Mouse (Mus musculus): Measurements from ENCODE around the gene Zmiz2.

Gene Zmiz2

DNA sequence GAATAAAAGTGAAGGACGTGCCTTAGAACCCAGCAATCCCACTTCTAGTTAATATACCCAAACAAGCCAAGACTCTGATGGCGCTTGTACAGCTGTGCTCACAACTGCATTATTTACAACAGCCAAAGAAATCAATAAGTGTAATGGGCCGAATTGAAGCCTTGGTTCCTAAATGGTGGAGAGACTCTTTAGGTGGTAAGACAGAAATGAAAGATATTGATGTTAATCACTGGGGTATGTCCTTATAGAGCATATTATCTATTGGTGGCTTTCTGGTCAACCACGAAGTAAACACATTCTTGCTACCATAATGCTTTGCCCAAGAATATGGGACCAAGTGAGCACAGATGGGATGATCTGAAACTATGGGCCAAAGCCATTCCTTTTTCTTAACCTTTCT is 51.3 kb downstream of the Zmiz2 start:
- ChIA-PET CTCF (no interaction called here), POLR2A (interaction anchor here in 3 of 4 experiments (0.6 to 7.3 kb wide), 14 partner anchors 10 to 955 kb away, joined by 3 to 115 read pairs (median 4); partner anchors contain the start of genes Myo1g (in 1 of the 3) and Ppia (in 1 of the 3))

DNA sequence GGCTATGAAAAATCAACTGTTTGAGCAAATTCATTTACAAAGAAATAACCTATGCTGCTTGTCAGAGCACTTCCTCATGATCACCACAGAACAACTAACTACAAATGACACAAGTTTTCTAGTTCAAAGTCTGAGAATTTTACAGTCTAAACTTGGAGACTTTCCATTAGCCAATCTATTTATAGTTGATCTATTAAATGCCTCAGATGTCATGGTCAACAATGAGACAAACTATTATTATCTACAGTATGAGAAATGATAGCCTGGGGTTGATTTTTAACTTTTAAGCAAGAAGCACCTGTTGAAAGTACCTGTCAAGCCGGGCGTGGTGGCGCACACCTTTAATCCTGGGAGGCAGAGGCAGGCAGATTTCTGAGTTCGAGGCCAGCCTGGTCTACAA is 53.7 kb downstream of the Zmiz2 start:
- CTCF ChIA-PET = interaction anchor here in 1 of 4 experiments (1.4 kb wide), 1 partner anchor 23 kb away, joined by 3 read pairs; no protein-coding TSS in a partner anchor
- POLR2A ChIA-PET = interaction anchor here in 2 of 4 experiments (0.7 to 2.5 kb wide), 19 partner anchors 14 to 183 kb away, joined by 3 to 18 read pairs (median 4); partner anchors contain the start of gene Tbrg4 (in 1 of the 2)

- POLR2A ChIA-PET = interaction anchor here (0.5 to 2.5 kb wide), 32 partner anchors 12 to 1999 kb away, joined by 3 to 18 read pairs (median 4); partner anchors contain the start of genes Ppia (in 1 of the 4) and Tbrg4 (in 1 of the 4)
- CTCF ChIA-PET = interaction anchor here in 1 of 4 experiments (1.4 kb wide), 1 partner anchor 22 kb away, joined by 3 read pairs; no protein-coding TSS in a partner anchor
Measured at GRCm38 (mm10) chr11:6443102-6443501, 54.2 kb downstream of the Zmiz2 start.

DNA sequence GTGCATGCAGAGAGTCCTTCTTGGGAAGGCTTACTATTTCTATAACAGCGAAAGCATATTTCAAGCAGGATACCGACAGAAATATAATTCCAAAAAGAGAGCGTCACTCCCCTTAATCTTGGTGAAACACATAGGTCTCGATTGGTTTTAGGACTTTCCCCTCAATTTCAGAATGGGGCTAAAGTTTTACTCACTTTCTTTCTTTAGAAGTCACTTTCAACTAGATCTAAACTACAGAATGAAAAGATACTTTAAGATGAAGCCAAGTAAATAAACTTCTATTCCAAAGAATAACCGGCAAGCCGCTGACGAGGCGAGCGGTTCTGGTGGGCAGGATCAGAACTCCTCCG is 54.8 kb downstream of the Zmiz2 start:
- ChIA-PET POLR2A (interaction anchor here (0.6 to 2.5 kb wide), 25 partner anchors 13 to 185 kb away, joined by 3 to 18 read pairs (median 4); partner anchors contain the start of gene Ppia (in 1 of the 4)), CTCF (interaction anchor here in 1 of 4 experiments (1.4 kb wide), 1 partner anchor 22 kb away, joined by 3 read pairs; no protein-coding TSS in a partner anchor)

- CTCF ChIA-PET = interaction anchor here in 3 of 4 experiments (0.6 to 1.6 kb wide), 16 partner anchors 8 to 204 kb away, joined by 3 to 19 read pairs (median 4); no protein-coding TSS in a partner anchor
- POLR2A ChIA-PET = interaction anchor here (0.6 to 2.7 kb wide), 100 partner anchors 8 to 565 kb away, joined by 3 to 25 read pairs (median 4); partner anchors contain the start of genes Ppia (in 2 of the 4), Tbrg4 (in 2 of the 4), Tmed4 (in 2 of the 4) and Ccm2 (in 1 of the 4)
Measured at GRCm38 (mm10) chr11:6444077-6444853, 55.4 kb downstream of the Zmiz2 start, which contains the start of gene H2afv. TSS of gene H2afv (minus strand) at chr11:6444443.

- CTCF ChIA-PET = interaction anchor here in 3 of 4 experiments (0.8 to 2.4 kb wide), 9 partner anchors 9 to 191 kb away, joined by 3 to 19 read pairs (median 6); no protein-coding TSS in a partner anchor
- POLR2A ChIA-PET = interaction anchor here in 3 of 4 experiments (0.6 to 2.7 kb wide), 53 partner anchors 8 to 220 kb away, joined by 3 to 25 read pairs (median 4); partner anchors contain the start of genes Tbrg4 (in 2 of the 3), Tmed4 (in 2 of the 3), Nacad (in 1 of the 3) and Ppia (in 1 of the 3)
Measured at GRCm38 (mm10) chr11:6445441-6445840, 56.6 kb downstream of the Zmiz2 start.

DNA sequence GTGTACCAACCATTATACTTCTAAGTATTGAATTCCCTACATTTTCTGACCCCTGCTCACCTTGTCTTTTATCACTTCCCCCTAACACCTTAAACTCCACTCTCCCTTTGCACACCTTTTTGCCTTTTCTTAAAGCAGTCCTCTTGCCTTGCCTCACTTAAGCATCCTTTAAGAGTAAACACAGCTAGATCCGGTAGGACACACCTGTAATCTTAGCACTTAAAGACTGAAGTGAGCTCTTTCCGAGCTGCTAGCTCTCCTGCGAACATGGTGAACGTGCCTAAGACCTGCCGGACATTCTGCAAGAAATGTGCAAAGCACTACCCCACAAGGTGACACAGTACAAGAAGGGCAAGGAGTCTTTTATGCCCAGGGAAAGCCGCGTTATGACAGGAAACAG is 57.1 kb downstream of the Zmiz2 start:
- ChIA-PET CTCF (interaction anchor here in 2 of 4 experiments (1.0 to 2.4 kb wide), 2 partner anchors 9 to 19 kb away, joined by 3 to 8 read pairs; no protein-coding TSS in a partner anchor), POLR2A (interaction anchor here (0.5 to 2.7 kb wide), 10 partner anchors 9 to 103 kb away, joined by 3 to 17 read pairs (median 3); no protein-coding TSS in a partner anchor)

- ChIA-PET POLR2A (interaction anchor here in 2 of 4 experiments (1.0 to 1.3 kb wide), 4 partner anchors 11 to 81 kb away, joined by 3 to 4 read pairs (median 4); no protein-coding TSS in a partner anchor), CTCF (interaction anchor here in 1 of 4 experiments (2.4 kb wide), 1 partner anchor 11 kb away, joined by 8 read pairs; no protein-coding TSS in a partner anchor)
Measured at GRCm38 (mm10) chr11:6447493-6447892, 58.6 kb downstream of the Zmiz2 start.

DNA sequence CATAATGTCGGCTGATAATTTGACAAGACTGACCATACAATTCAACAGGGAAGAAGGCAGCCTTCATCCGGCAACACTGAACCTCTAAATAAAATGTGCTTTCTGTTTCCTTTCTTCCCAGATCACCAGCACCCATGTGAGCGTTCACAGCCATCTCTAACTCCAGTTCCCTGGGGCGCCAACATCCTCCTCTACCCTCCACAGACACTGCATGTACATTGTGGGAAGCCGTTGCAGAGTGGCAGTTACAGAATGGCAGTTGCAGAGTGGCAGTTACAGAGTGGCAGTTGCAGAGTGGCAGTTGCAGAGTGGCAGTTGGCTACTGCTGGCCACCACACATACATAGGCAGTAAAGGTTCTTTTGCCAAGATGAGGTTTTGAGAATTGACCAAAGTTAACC is 59.3 kb downstream of the Zmiz2 start:
- ChIA-PET POLR2A (interaction anchor here in 1 of 4 experiments (1.2 kb wide), 1 partner anchor 12 kb away, joined by 3 read pairs; no protein-coding TSS in a partner anchor), CTCF (interaction anchor here in 1 of 4 experiments (2.4 kb wide), 1 partner anchor 12 kb away, joined by 8 read pairs; no protein-coding TSS in a partner anchor)
